Mouse (Mus musculus): Measurements from ENCODE around the gene Gm5868.

DNA sequence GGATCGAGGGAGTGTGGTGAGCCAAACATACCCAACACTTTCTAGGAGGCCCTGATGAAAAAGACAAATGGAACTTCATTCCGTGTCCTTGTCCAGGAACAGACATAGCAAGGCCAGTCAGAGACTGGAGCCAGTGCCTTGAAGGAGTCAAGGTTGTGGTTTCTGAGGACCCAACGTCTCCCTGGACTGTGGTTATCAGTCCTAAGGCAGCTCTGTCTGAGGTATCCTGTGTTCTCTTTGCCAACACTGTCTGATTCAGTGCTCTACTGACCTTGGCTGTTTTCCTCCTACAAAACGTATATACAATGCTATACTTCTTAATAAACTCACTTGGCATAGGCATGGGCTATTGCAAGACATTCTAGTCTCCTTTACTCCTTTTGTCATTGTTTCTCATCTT, 30.1 kb upstream of the Gm5868 start:
- TF ChIP-seq CTCF (conservative IDR thresholded peaks at IDR 0.05; ENCODE audit: low read length): no peak
- no peak for TF ChIP-seq POU5F1 (IDR thresholded peaks at IDR 0.05; ENCODE audit: borderline replicate concordance, low read length)
- TF ChIP-seq NANOG (IDR thresholded peaks at IDR 0.05; ENCODE audit: borderline replicate concordance, low read length): no peak

Data from E14TG2a.4 (cell line).